Comparison of ENCODE assay signal across 20 mouse cellular contexts in the genomic region with DNA sequence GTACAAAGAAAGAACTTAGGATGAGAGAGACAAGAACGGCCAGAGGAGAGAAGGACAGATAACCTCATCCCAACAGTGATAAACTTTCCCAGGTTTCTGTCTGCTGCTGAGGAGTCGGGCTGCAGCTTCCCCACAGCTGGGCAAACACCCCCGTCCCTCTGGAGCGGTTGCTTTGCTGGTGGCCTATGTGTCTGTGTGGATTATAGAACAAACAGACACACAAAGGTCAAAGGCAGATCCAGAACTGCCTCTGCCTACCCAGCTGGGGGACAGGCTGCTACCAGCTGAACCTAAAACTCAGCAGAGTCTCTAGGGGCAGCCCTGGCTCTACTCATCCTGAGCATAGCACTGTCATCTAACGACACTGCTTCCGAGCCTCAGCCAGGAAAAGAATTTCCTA. TPM values are rescaled to one million over a fixed set of nuclear protein-coding genes. Genes with fewer than 3 reads are reported as not detected.
A peak's percentile ranks its signal among the peaks of the same experiment; 100 is the strongest.
DNase-seq lines count a peak whose midpoint lies in the region; ATAC-seq and TF ChIP-seq lines count a peak whose summit lies in the region.
"Had no signal": no experiment of that assay in that cellular context is flagged by ENCODE, and none has a peak within 500 bp of the region (broad histone marks: within the 10 kb centered on the region; RNA-seq: fewer than 3 reads in every experiment).

No protein-coding gene starts in this region.

- H3K4me3 ChIP-seq in heart, embryonic 13.5 days, result no peak overlapping the region
- H3K4me3 ChIP-seq in lung, embryonic 14.5 days (ENCODE audit: low read depth, low read length), result no peak overlapping the region
- no peak overlapping the region for H3K4me3 ChIP-seq in liver, embryonic 16.5 days (ENCODE audit: low read depth, low read length)
- H3K4me3 ChIP-seq: hindbrain, embryonic 10.5 days; stomach, embryonic 15.5 days had no signal

- no peaks in the 10 kb centered on the region for H3K27me3 ChIP-seq in heart, embryonic 13.5 days (replicated peaks)
- no peaks in the 10 kb centered on the region for H3K27me3 ChIP-seq in lung, embryonic 14.5 days (ENCODE audit: insufficient read depth, low read length)
- H3K27me3 ChIP-seq in liver, embryonic 16.5 days (ENCODE audit: control insufficient read depth, insufficient read depth, low read depth, low read length), result no peaks in the 10 kb centered on the region
- H3K27me3 ChIP-seq: stomach, embryonic 15.5 days had no signal

- no peak for DNase-seq in heart, adult 9 months (ENCODE audit: low spot score in 2 of 2)
- DNase-seq in lung, embryonic 14.5 days, result peak; percentile 48
- no peak for DNase-seq in lung, postnatal 25 days (ENCODE audit: low spot score)
- DNase-seq in heart, postnatal 4 days, result peak; percentile 14
- DNase-seq in MN1 (ENCODE audit: low spot score), result no peak
- DNase-seq: adrenal gland, postnatal 10 days; cerebellum, adult 2 months; forebrain, postnatal 0 days; gastrocnemius, postnatal 10 days; kidney, adult 11 months; kidney, postnatal 4 days; spleen, adult 18-20 months had no signal

- H3K4me1 ChIP-seq in heart, embryonic 13.5 days, result peaks cover 99% of the 10 kb centered on the region
- H3K4me1 ChIP-seq in lung, embryonic 14.5 days (ENCODE audit: insufficient read depth), result peaks cover 37% of the 10 kb centered on the region
- peaks cover 61% of the 10 kb centered on the region for H3K4me1 ChIP-seq in liver, embryonic 16.5 days (ENCODE audit: control insufficient read depth, low read depth, low read length)

- H3K9ac ChIP-seq in heart, embryonic 13.5 days, result peak overlapping the region; percentile 65
- H3K9ac ChIP-seq in lung, embryonic 14.5 days, result no peak overlapping the region
- no peak overlapping the region for H3K9ac ChIP-seq in liver, embryonic 16.5 days (ENCODE audit: low read depth, low read length)
- H3K9ac ChIP-seq: forebrain, postnatal 0 days; stomach, embryonic 15.5 days had no signal

- no peak for TF ChIP-seq CTCF in lung, embryonic 14.5 days (IDR thresholded peaks at IDR 0.05; ENCODE audit: low read depth)

- no peak overlapping the region for H3K4me2 ChIP-seq in heart, embryonic 13.5 days
- no peak overlapping the region for H3K4me2 ChIP-seq in lung, embryonic 14.5 days
- 0 out of 2 replicates have a peak overlapping the region, but pooled peaks have one; percentile 11 for H3K4me2 ChIP-seq in liver, embryonic 16.5 days (ENCODE audit: low read depth, low read length)
- H3K4me2 ChIP-seq: stomach, embryonic 15.5 days had no signal

- 29% methylated on average over 6 of the region's 6 CpGs for WGBS in heart, embryonic 13.5 days
- 18% methylated on average over 6 of the region's 6 CpGs for WGBS in lung, embryonic 14.5 days
- 36% methylated on average over 6 of the region's 6 CpGs for WGBS in liver, embryonic 16.5 days (ENCODE audit: insufficient replicate concordance)

- peak overlapping the region; percentile 28; the same call in 1 of the 2 replicates for H3K27ac ChIP-seq in heart, embryonic 13.5 days (replicated peaks)
- H3K27ac ChIP-seq in lung, embryonic 14.5 days (ENCODE audit: low read depth), result no peak overlapping the region; the same call in 1 of the 2 replicates
- peak overlapping the region; percentile 41; the same call in 1 of the 2 replicates for H3K27ac ChIP-seq in liver, embryonic 16.5 days (ENCODE audit: low read length)
- H3K27ac ChIP-seq: hindbrain, embryonic 10.5 days; stomach, embryonic 15.5 days had no signal

- H3K36me3 ChIP-seq in heart, embryonic 13.5 days, result peaks cover 13% of the 10 kb centered on the region
- H3K36me3 ChIP-seq in lung, embryonic 14.5 days (ENCODE audit: insufficient read depth), result no peaks in the 10 kb centered on the region
- H3K36me3 ChIP-seq in liver, embryonic 16.5 days (ENCODE audit: control insufficient read depth, insufficient read depth), result no peaks in the 10 kb centered on the region
- H3K36me3 ChIP-seq: stomach, embryonic 15.5 days had no signal

- no peak for ATAC-seq in heart, embryonic 13.5 days (ENCODE audit: extremely low read depth, insufficient number of reproducible peaks, low FRiP score, low TSS enrichment)
- ATAC-seq in lung, embryonic 14.5 days (ENCODE audit: insufficient read depth), result no peak
- peak; percentile 52 for ATAC-seq in liver, embryonic 16.5 days (ENCODE audit: low read depth)
- ATAC-seq: CD4-positive, CD25-positive, alpha-beta regulatory T cell, adult 4 months; forebrain, postnatal 0 days had no signal

- H3K9me3 ChIP-seq in heart, embryonic 13.5 days, result no peaks in the 10 kb centered on the region
- H3K9me3 ChIP-seq in lung, embryonic 14.5 days (ENCODE audit: low read depth, low read length), result no peaks in the 10 kb centered on the region
- H3K9me3 ChIP-seq in liver, embryonic 16.5 days (replicated peaks; ENCODE audit: control insufficient read depth, low read length), result no peaks in the 10 kb centered on the region
- H3K9me3 ChIP-seq: hindbrain, embryonic 10.5 days; stomach, embryonic 15.5 days had no signal

RNA-seq across cellular contexts. Expression of a gene that starts 30.6 kb away (rescaled TPM):
- 12.9 and 13.0 TPM in 2 replicates for polyA plus RNA-seq in heart, embryonic 13.5 days (2015; fragmentation: Nextera tagmentation; extraction: Ambion mirVana)
- 31.7 and 33.5 TPM in 2 replicates for polyA plus RNA-seq in lung, embryonic 14.5 days (2014; fragmentation: Nextera tagmentation; extraction: Ambion mirVana)
- total RNA-seq in heart, postnatal 4 days (2021), result 10 to 100 TPM; 42.6 to 44.4 TPM
- polyA plus RNA-seq in liver, embryonic 16.5 days (2015; fragmentation: Nextera tagmentation; extraction: Ambion mirVana), result 2.9 and 3.0 TPM in 2 replicates

RNA-seq across cellular contexts. Expression of a gene that starts 44.0 kb away (rescaled TPM):
- 0.40 and 0.52 TPM in 2 replicates for polyA plus RNA-seq in heart, embryonic 13.5 days (2015; fragmentation: Nextera tagmentation; extraction: Ambion mirVana)
- polyA plus RNA-seq in lung, embryonic 14.5 days (2014; fragmentation: Nextera tagmentation; extraction: Ambion mirVana), result 0.05 and 0.15 TPM in 2 replicates
- under 1 TPM in 1 of 2 experiments, not detected in 1; 0.17 TPM for total RNA-seq in heart, postnatal 4 days (2021)
- polyA plus RNA-seq in liver, embryonic 16.5 days (2015; fragmentation: Nextera tagmentation; extraction: Ambion mirVana), result 0.04 TPM in 1 of 2 replicates, not detected in the other
- total RNA-seq: common myeloid progenitor, adult 5-6 weeks; gastrocnemius, postnatal 10 days; megakaryocyte-erythroid progenitor cell, adult 5-6 weeks; MEL had no signal

RNA-seq across cellular contexts. Expression of a gene that starts 44.8 kb away (rescaled TPM):
- polyA plus RNA-seq in heart, embryonic 13.5 days (2015; fragmentation: Nextera tagmentation; extraction: Ambion mirVana), result 37.4 and 41.5 TPM in 2 replicates
- 48.3 and 59.1 TPM in 2 replicates for polyA plus RNA-seq in lung, embryonic 14.5 days (2014; fragmentation: Nextera tagmentation; extraction: Ambion mirVana)
- total RNA-seq in heart, postnatal 4 days (2021), result 10 to 100 TPM; 36.5 to 41.4 TPM
- 6.5 and 8.0 TPM in 2 replicates for polyA plus RNA-seq in liver, embryonic 16.5 days (2015; fragmentation: Nextera tagmentation; extraction: Ambion mirVana)

RNA-seq across cellular contexts. Expression of a gene that starts 53.0 kb away (rescaled TPM):
- polyA plus RNA-seq in heart, embryonic 13.5 days (2015; fragmentation: Nextera tagmentation; extraction: Ambion mirVana), result 248 and 251 TPM in 2 replicates
- 327 and 339 TPM in 2 replicates for polyA plus RNA-seq in lung, embryonic 14.5 days (2014; fragmentation: Nextera tagmentation; extraction: Ambion mirVana)
- 100 to 1,000 TPM; 197 to 201 TPM for total RNA-seq in heart, postnatal 4 days (2021)
- polyA plus RNA-seq in liver, embryonic 16.5 days (2015; fragmentation: Nextera tagmentation; extraction: Ambion mirVana), result 309 and 359 TPM in 2 replicates

Comparison
In these comparisons a context has a peak if more than half of its experiments do, and no peak if none do; other contexts are left out.
1. DNase-seq: peak in lung, embryonic 14.5 days (single experiment) and heart, postnatal 4 days (single experiment); none in heart, adult 9 months (0 of 2), lung, postnatal 25 days (single experiment) and MN1 (single experiment).